Mouse (Mus musculus) intestine, embryonic 14.5 days (tissue): ENCODE data around the gene Notch2. TPM values are rescaled to one million over a fixed set of nuclear protein-coding genes. Genes with fewer than 3 reads are reported as not detected.

ENCODE experiments used
- ATAC-seq: fragments of 200-750 bp; cut with Nextera tagmentation; replicated peaks from 2 replicates; pipeline ENCODE4 v1.8.0; 2017; ENCODE audit warnings: low read depth, moderate number of reproducible peaks, moderate TSS enrichment, moderate library complexity; ENCODE audit not compliant: low FRiP score, low TSS enrichment
- DNase-seq: peaks from one replicate; pipeline ENCODE4 v3.0.0-alpha.2; 2018; ENCODE audit warnings: low spot score
- H3K27ac ChIP-seq: fragments of 300-500 bp; sonication (generic); 2 replicates; pipeline ENCODE4 v1.5.1; 2014; ENCODE audit warnings: low read depth, mild to moderate bottlenecking, control low read depth
- H3K27me3 ChIP-seq: fragments of 300-500 bp; sonication (generic); replicated peaks from 2 replicates; pipeline ENCODE4 v1.6.1; 2014; ENCODE audit warnings: low read length, control low read depth; ENCODE audit not compliant: control insufficient read depth, insufficient read depth
- H3K36me3 ChIP-seq: fragments of 300-500 bp; sonication (generic); 2 replicates; pipeline ENCODE4 v1.6.1; 2014; ENCODE audit warnings: low read length, control low read depth; ENCODE audit not compliant: control insufficient read depth, insufficient read depth
- H3K4me1 ChIP-seq: fragments of 300-500 bp; sonication (generic); replicated peaks from 2 replicates; pipeline ENCODE4 v1.6.1; 2014; ENCODE audit warnings: low read length, control low read depth, mixed read lengths; ENCODE audit not compliant: control insufficient read depth, insufficient read depth
- H3K4me2 ChIP-seq: fragments of 300-500 bp; sonication (generic); 2 replicates; pipeline ENCODE4 v1.6.1; 2014; ENCODE audit warnings: low read length
- H3K4me3 ChIP-seq: fragments of 300-500 bp; sonication (generic); 2 replicates; pipeline ENCODE4 v1.5.1; 2014; ENCODE audit warnings: low read depth, low read length, control low read depth, mixed read lengths
- H3K9ac ChIP-seq: fragments of 300-500 bp; sonication (generic); 2 replicates; pipeline ENCODE4 v1.6.1; 2014; ENCODE audit warnings: mild to moderate bottlenecking, low read length
- H3K9me3 ChIP-seq: fragments of 300-500 bp; sonication (generic); 2 replicates; pipeline ENCODE4 v1.6.1; 2016; ENCODE audit warnings: low read length, control low read depth; ENCODE audit not compliant: control insufficient read depth
- WGBS: fragments of 180-500 bp; shearing (Covaris S2); extraction: QIAGEN DNeasy Blood & Tissue Kit; methylation state at CpG from one replicate; pipeline ENCODE4 v1.1.7; 2014; 5-methylcytosine and 5-hydroxymethylcytosine counted together
- polyA plus RNA-seq: library from polyadenylated mRNA; unstranded; fragments of >200 nt; fragmentation: Nextera tagmentation; extraction: Ambion mirVana; gene quantifications from 2 replicates; pipeline ENCODE4 v1.2.1, GENCODE M21; 2014

Notch2 gene
- polyA plus RNA-seq, 1 experiment from 2014 or later: 30.0 TPM

DNA sequence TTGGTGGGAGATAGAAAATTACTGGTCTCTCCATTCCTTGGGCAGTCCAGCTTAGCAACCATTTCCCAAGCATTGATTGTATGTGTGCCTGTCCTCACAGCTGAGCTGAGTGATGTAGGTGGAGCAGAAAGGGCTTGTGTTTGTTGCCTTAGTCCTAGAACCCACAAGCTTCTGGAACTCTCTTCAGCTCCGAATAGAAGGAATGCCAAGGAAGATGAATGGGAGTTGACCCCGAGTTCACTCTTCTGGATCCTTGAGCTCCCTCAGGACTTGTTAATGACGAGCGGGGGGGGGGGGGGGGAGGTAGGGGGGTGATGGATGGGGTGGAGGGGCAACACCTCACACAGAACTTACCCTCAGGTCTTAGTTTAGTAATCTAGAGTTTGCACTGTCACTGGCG is 25.9 kb downstream of the Notch2 start:
- Histone ChIP-seq H3K4me3 (no peak overlapping the region), H3K27me3 (no peaks in the 10 kb centered on the region), H3K36me3 (no peaks in the 10 kb centered on the region), H3K27ac (no peak overlapping the region), H3K9me3 (0 out of 2 replicates have a peak, but pooled peaks cover 3% of the 10 kb centered on the region), H3K4me1 (peaks cover 81% of the 10 kb centered on the region), H3K4me2 (no peak overlapping the region), H3K9ac (no peak overlapping the region)
- 53% methylated on average over 5 of the region's 5 CpGs for WGBS
- no peak for ATAC-seq
- DNase-seq: no peak

DNA sequence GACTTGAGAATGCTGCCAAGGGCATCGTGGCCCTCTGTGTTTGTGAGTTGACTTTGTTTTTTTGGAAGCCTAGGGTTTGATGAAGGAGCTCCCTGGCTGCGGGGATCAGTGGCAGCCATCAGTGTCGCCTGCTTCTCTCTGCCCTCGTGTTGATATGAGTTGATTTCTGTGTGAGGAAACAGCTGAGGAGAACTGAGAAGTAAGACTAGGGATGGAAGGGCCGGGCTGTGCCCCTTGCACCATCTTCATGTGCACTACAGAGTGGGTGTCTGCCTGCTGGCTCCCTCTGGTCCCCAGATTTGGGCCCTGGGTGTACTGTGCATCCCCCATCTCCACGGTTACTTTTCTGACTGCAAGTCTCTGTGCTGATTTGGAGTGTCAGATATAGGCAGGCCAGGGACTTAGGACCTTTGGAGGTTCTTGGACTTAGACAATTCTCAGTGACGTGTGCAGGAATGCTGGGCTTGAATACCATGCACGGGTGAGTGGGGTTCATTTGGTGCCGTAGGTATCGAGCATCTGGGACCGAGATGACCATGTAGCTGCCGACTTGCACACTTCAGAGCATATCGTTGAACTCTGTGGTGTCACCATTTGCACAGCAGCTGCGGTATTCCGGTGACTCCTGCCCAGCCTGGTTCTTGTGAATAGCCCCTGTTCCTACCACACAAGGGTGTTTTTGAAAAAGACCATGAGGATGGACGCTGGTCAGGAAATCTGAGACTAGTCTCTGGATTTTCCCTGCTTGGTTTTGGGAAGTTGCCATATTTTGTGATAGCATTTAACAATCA is 26.5 kb downstream of the Notch2 start:
- Histone ChIP-seq H3K4me3 (no peak overlapping the region), H3K27me3 (no peaks in the 10 kb centered on the region), H3K9me3 (0 out of 2 replicates have a peak, but pooled peaks cover 3% of the 10 kb centered on the region), H3K27ac (no peak overlapping the region), H3K4me2 (no peak overlapping the region), H3K9ac (no peak overlapping the region), H3K36me3 (no peaks in the 10 kb centered on the region), H3K4me1 (peaks cover 77% of the 10 kb centered on the region)
- no peak for ATAC-seq
- WGBS: 82% methylated on average over 16 of the region's 16 CpGs
- no peak for DNase-seq

DNA sequence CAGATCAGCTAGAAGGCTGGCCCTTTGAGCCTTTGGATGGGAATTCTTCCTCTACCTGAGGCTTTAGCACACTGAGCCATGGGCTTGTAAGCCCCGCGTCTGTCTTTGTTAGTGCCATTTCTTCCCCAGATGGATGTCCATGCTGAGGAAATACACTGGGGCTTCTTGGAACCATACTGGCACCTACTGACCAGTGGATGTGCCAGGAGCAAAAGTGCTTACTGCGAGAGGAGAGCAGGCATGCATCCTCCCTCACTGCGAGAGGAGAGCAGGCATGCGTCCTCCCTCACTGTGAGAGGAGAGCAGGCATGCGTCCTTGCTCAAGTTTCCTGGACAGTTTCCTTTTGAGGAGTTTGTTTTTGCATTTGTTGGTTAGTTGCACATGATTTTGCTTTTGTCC is 27.5 kb downstream of the Notch2 start:
- peaks cover 72% of the 10 kb centered on the region for H3K4me1 ChIP-seq
- DNase-seq (no peak), ATAC-seq (no peak)
- H3K4me3 ChIP-seq: no peak overlapping the region
- H3K27me3 ChIP-seq: no peaks in the 10 kb centered on the region
- no peak overlapping the region for H3K9ac ChIP-seq
- 85% methylated on average over 6 of the region's 6 CpGs for WGBS
- no peak overlapping the region for H3K4me2 ChIP-seq
- H3K36me3 ChIP-seq: no peaks in the 10 kb centered on the region
- H3K9me3 ChIP-seq: 0 out of 2 replicates have a peak, but pooled peaks cover 3% of the 10 kb centered on the region
- no peak overlapping the region for H3K27ac ChIP-seq

DNA sequence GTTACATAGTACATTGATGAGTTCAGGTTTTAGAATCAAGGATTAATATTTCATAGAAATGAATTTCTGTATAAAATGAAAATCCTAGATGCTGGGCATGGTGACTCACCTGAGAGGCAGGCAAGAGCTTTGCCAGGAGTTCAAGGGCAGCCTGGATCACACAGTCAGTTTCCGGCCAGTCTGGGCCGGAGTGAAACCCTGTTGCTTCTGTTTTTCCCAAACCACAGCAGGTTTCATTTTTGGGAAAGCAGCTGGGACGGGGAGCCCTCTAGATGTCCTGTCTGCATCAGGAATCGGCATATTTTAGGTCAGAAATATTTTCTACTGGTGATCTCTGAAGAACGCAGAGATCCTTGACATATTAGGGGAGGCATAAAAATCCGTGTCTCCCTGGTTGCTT is 29.0 kb downstream of the Notch2 start:
- no peaks in the 10 kb centered on the region for H3K36me3 ChIP-seq
- WGBS: 48% methylated on average over 6 of the region's 6 CpGs
- no peak overlapping the region for H3K4me3 ChIP-seq
- peak overlapping the region; percentile 81 for H3K27ac ChIP-seq
- no peaks in the 10 kb centered on the region for H3K27me3 ChIP-seq
- DNase-seq (no peak), ATAC-seq (no peak)
- 0 out of 2 replicates have a peak, but pooled peaks cover 3% of the 10 kb centered on the region for H3K9me3 ChIP-seq
- peak overlapping the region; percentile 34 for H3K4me2 ChIP-seq
- H3K4me1 ChIP-seq: peaks cover 69% of the 10 kb centered on the region
- H3K9ac ChIP-seq: no peak overlapping the region

DNA sequence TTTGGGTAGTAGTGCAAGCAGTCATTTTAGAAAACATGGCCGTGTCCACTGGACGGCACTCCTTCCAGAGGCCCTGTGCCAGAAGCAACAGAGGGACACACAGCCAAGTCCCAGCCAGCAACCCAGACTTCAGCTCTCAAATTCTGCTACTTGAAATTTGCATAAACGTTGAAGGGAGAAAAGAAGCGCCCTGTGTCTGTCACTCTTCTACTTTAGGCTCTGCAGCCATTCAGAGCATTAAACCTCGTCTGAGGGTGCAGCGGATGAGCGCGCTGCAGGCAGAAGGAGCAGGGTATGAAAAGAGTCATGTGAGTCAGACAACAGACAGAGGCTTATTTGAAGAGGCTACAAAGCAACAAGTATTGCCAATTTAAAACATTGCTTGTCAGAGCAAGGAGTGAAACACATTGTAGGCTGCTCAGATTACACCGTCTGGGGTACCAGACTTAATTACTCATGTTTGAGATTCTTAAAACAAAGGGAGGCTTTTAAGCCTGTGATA is 29.7 kb downstream of the Notch2 start:
- Histone ChIP-seq H3K36me3 (no peaks in the 10 kb centered on the region), H3K9me3 (0 out of 2 replicates have a peak, but pooled peaks cover 3% of the 10 kb centered on the region), H3K27ac (peak overlapping the region; percentile 81), H3K4me3 (no peak overlapping the region), H3K4me2 (peak overlapping the region; percentile 34), H3K4me1 (peaks cover 63% of the 10 kb centered on the region), H3K27me3 (no peaks in the 10 kb centered on the region), H3K9ac (peak overlapping the region; percentile 5; the same call in 1 of the 2 replicates)
- peak; percentile 73 for DNase-seq
- WGBS: 12% methylated on average over 9 of the region's 9 CpGs
- ATAC-seq: 0 out of 2 replicates have a peak, but pooled peaks have one; percentile 38

DNA sequence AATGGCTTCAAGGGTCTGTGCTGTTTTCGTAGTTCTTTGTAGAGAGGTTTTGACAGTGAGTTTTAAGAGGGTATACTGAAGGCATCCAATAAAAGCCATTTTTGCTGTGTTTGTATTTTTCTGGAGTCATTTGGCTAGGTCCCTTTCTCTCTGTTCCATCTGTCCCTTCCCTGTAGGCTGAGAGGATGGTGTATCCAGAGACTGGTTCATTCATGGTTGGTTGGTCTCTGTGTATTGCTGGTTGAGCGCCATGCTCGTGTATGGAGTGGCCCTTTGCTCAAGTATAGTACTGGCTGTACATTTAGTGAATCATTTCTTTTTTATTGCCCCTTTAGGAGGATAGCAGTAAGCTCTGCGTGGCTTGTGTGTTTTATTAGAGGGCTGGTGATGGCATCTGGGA is 30.3 kb downstream of the Notch2 start:
- Histone ChIP-seq H3K27me3 (no peaks in the 10 kb centered on the region), H3K4me3 (no peak overlapping the region), H3K4me2 (0 out of 2 replicates have a peak overlapping the region, but pooled peaks have one; percentile 34), H3K4me1 (peaks cover 57% of the 10 kb centered on the region), H3K9ac (no peak overlapping the region), H3K9me3 (0 out of 2 replicates have a peak, but pooled peaks cover 3% of the 10 kb centered on the region), H3K36me3 (no peaks in the 10 kb centered on the region), H3K27ac (peak overlapping the region; percentile 81)
- WGBS: 42% methylated on average over 4 of the region's 4 CpGs
- ATAC-seq (peak; percentile 48), DNase-seq (no peak)

DNA sequence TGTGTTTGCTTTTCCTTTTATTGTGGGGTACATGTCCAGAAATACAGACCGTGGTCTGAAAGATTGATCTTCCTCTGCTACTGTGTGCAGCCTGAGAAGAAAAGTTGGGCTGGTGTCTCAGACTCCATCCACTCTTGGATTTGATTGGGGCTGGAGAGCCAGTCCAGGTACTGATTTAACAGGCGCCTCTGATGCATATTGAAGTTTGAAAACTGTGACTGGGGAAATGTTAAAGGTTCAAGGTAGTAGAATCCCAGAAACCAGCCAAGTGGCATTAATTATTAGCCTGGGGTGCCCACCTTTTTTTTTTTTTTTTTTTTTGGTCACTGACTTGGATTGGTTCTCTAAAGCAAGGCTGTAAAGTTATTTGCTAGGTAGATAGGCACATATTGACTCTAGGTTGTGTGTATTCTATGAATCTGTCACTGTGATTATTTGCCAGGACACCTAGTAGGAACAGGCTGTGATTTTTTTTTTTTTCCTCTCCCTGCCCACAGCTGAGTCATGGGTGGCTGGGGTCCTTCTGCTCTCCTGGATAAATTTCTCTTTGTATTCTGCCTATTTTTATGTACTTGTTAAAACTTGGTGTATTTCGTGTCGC is 31.5 kb downstream of the Notch2 start:
- 0 out of 2 replicates have a peak, but pooled peaks cover 3% of the 10 kb centered on the region for H3K9me3 ChIP-seq
- no peak overlapping the region for H3K4me3 ChIP-seq
- H3K27me3 ChIP-seq: no peaks in the 10 kb centered on the region
- 68% methylated on average over 4 of the region's 4 CpGs for WGBS
- no peak overlapping the region for H3K9ac ChIP-seq
- H3K36me3 ChIP-seq: no peaks in the 10 kb centered on the region
- peak overlapping the region; percentile 81 for H3K27ac ChIP-seq
- DNase-seq: no peak
- H3K4me1 ChIP-seq: peaks cover 49% of the 10 kb centered on the region
- peak; percentile 51 for ATAC-seq
- no peak overlapping the region; the same call in 1 of the 2 replicates for H3K4me2 ChIP-seq

DNA sequence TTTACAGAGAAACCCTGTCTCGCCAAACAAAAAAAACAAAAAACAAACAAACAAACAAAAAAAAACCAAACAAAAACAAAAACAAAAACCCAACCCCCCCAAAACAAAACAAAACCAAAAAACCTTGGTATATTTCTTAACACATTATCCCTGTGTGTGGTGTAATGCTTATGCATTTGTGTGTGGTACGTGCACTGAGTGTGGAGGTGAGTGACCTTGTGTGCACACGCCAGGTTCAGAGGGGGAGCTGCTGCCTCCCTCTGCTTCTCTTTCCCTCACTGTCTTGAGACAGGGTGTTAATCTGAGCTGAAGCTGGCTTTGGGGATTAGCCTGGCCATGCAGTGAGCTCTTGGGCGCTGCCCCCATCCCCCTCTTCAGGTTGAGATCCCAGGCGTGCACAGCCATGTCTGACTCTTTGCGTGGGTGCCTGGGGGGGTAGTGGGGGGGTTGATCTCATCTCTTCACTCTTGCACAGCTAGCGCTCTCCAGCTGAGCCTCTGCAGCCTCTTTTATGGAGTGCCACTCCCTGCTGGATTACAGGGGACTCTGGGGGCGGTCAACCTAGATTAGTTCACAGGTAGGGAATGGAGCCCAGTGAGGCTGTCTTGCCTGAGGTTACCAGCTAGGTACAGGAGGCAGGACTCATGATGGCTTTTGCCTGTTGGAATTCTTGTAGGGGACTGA is 32.3 kb downstream of the Notch2 start:
- ATAC-seq: no peak
- peaks cover 50% of the 10 kb centered on the region for H3K4me1 ChIP-seq
- 58% methylated on average over 8 of the region's 8 CpGs for WGBS

More for the DNA sequence above, 32.3 kb downstream of the Notch2 start:
- H3K9ac ChIP-seq: no peak overlapping the region
- peak overlapping the region; percentile 6; the same call in 1 of the 2 replicates for H3K27ac ChIP-seq
- 0 out of 2 replicates have a peak, but pooled peaks cover 1% of the 10 kb centered on the region for H3K36me3 ChIP-seq
- 0 out of 2 replicates have a peak, but pooled peaks cover 3% of the 10 kb centered on the region for H3K9me3 ChIP-seq
- no peak overlapping the region for H3K4me2 ChIP-seq
- no peaks in the 10 kb centered on the region for H3K27me3 ChIP-seq
- DNase-seq: no peak
- H3K4me3 ChIP-seq: no peak overlapping the region
